Mouse (Mus musculus) cerebellum, postnatal 4 days (tissue): ENCODE data around the gene Selenom.

Experiments used
- DNase-seq, 2 experiments: peaks; one replicate each; pipeline ENCODE4 v3.0.0; 2022; ENCODE audit warnings: low spot score in 2 of 2, mixed read lengths in 1 of 2

The Selenom gene

GRCm38 (mm10) chr11:3514529-3515054 lies at the start of gene Selenom:
Selenom (plus strand) TSS chr11:3514684.
- DNase-seq, result peak; percentile 76 to 87

DNA sequence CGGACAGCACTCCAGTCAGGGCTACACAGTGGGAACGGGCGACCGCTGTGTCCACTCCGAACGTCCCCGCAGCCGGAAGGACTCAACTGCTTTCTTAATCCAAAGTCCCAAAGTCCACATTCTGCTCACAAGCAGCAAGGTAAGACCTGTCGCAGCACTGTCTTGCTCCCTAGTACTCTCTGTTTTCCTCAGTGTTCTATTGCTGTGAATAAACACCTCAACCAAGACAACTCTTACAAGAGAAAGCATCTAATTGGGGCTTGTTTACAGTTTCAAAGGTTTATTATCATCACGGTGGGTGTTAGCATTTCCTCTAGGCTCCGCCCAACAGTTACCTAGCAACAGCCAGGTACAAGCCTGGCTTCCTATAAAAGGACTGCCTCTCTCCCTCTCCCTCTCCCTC lies 43.0 kb upstream of the Selenom start:
- DNase-seq, result no peak

DNA sequence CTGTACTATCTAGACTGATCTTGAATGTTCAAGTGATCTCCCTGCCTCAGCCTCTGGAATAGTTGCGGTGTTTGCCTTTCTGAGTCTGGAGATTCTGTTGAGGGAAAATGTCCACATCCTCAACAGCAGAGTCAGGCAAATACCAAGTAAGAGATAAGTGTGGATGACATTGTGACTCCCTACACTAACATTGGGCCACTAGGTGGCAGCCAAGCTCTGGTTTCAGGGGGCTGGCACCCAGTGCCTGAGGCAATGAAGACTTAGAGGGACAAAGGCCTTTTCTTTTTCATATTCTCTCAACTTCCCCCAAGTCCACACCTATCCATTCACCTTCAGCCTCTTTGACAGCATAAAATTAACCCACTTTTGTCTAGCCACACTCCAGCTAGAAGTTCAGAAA lies 42.0 kb upstream of the Selenom start:
- DNase-seq, result peak; percentile 73 to 90

GRCm38 (mm10) chr11:3474480-3475115 lies 39.9 kb upstream of the Selenom start:
- no peak for DNase-seq

- no peak for DNase-seq
Observed at GRCm38 (mm10) chr11:3475489-3475888, 39.0 kb upstream of the Selenom start.

- no peak for DNase-seq
Observed at GRCm38 (mm10) chr11:3483980-3484642, 30.4 kb upstream of the Selenom start.

DNA sequence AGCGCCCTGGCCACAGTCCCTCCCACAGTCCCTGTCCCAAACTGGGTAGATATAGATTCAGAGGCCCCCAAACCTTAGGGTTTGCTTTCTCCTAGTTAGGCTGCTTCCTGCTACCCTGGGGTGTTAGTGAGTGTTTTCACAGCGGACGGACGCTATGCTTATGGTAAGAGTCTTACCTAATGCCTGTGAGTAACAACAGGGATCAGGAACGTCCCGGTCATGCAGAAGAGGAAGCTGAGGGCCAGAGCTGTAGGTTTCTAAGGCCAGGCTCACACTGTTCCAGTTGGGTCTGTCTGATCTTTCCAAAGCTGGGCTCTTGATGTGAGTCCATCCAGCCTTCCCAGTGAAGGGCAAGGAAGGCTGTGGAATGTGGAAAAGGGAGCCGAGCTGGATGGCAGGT lies 28.1 kb upstream of the Selenom start:
- no peak for DNase-seq

GRCm38 (mm10) chr11:3487952-3488570 lies 26.4 kb upstream of the Selenom start, which contains the start of gene Pla2g3:
Pla2g3 (plus strand) TSS chr11:3488284.
- peak in 1 of 2 experiments; percentile 16 for DNase-seq

DNA sequence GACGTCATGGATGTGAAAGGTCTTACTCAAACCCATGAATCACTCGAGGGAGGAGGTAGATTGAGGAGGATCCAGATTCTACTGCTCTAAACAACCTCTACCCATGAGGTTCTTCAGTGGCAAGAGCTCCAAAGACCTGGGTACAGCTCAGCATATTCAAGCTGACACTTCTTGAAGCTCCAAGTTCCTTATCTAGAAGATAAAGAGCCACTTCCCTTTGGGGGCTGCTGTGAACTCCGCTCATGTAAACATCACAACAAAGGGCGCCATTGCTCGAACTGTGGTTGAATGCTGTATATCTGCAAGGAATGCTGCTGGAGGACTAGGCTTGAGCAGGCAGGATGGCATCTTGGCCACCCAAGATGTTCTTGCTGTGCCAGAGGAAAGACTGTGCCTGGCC lies 25.4 kb upstream of the Selenom start:
- DNase-seq, result no peak

- no peak for DNase-seq
Observed at GRCm38 (mm10) chr11:3492748-3493147, 21.7 kb upstream of the Selenom start.

GRCm38 (mm10) chr11:3494857-3495256 lies 19.6 kb upstream of the Selenom start:
- no peak for DNase-seq

DNA sequence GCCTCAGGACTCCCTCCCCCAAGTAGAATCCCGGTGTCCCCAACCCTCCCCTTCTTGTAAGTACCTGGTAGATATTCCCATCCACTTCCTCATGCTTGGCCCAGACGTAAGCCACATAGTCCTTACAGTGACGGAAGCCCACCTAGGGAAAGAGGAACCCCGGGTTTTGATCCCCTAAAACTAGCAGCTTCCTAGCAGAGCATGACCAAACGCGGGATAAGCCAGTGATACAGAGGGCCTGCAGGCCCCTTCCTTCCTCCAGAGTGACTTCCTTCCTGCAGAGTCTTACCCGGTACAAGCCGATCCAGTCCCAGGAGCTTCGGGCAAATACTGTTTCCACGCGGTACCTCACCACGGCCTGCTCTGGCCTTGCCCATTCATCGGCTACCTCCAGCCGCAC lies 19.0 kb upstream of the Selenom start:
- no peak for DNase-seq

DNA sequence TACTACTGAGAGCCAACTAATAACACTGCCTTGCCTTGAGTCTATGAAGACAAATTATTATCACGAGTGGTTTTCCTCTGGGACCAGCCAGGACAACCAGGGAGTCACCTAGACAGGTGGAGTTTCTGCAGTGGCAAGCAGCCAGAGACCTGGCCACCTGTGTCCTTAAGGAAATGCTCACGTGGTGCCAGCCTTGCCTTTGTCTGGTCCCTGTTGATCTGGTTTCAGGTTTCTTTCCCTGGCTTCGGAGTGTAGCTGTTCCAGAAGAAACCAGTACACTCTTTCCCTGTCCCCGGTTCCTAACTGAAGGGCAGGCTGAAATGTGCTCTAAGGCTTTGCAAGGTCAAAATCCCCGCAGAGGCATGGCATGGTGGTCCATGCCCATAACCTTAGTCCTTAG lies 17.7 kb upstream of the Selenom start:
- no peak for DNase-seq

DNA sequence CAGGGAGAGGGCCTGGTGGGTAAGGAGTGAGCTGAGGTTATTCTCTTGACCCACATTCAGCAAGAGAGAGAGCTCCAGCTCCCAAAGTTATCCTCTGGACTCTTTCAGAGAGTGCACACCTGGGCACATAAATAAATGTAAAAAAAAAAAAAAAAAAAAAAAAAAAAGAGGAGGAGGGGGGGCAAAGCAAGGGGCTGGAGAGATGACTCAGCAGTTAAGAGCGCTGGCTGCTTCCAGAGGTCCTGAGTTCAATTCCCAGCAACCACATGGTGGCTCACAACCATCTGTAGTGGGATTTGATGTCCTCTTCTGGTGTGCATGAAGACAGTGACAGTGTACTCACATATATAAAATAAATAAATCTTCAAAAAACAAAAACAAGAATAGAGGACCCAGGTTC lies 17.2 kb upstream of the Selenom start:
- DNase-seq, result no peak

DNA sequence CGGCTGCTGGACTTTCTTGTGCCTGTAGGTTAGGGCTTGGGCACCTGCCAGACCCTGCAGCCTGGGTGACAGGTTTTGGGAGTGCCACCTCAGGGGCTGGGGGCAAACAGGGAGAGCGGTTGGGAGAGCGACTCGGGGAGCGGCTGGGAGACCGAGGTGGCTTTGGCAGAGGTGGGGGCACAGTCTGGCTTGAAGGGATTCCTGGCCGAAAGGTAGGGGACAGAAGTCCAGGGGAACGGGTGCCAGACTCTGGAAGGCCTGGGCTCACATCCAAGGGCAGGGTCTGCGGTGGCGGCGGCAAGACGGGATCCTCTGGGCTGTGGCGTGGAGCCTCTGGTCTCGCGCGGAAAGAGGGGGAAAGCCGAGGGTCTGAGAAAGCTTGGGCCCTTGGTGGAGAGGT lies 12.4 kb upstream of the Selenom start:
- DNase-seq, result no peak

DNA sequence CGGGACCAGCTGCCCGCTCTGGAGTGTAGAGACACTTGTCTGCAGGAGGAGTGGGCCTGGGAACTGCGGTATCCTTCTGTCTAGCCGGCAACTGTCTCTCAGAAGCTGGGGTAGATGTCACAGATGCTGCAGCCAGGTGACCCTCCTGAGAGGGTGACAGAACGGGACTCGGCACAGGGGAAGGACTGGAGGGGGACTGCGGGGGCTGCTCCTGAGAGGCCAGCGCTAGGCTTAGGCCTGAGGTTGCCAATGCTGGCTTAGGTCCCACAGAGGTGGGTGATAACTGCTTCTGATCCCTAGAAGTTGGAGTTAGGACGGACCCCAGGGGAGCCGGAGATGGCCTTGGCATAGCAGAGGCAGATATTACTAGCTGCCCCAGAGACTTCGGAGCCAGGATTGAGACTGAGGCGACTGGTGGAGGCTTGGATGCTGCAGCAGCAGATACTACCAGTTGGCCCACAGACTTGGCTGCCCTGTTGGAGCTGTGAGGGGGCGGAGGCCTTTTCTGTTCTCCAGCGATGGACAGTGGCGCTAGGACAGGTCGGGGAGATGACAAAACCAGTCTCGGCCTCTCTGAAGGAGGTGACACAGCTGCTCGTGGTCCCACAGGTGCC lies 11.9 kb upstream of the Selenom start:
- no peak for DNase-seq

GRCm38 (mm10) chr11:3503755-3504693 lies 10.5 kb upstream of the Selenom start:
- DNase-seq, result no peak

- DNase-seq, result no peak
Observed at GRCm38 (mm10) chr11:3508226-3508625, 6.3 kb upstream of the Selenom start.

GRCm38 (mm10) chr11:3509181-3510085 lies 5.1 kb upstream of the Selenom start:
- DNase-seq, result no peak

DNA sequence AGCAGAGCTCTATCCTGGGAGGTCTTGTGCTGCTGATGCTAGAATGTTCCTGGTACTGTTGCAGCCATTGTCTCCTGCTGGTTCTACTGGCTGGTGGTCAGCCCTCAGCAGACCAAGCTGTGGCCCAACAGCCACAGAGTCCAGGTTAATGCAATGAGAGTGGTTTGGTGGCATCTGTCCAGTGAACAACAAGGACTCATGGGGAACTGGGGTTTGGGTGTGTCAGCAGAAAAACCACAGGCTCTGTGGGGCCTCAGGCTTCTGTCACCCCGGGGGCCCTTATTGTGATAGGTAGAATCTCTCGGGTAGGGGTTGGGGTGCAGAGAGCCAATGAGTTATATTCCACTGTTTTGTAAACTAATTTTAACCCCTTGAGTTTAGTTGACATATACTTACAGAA lies 4.2 kb upstream of the Selenom start:
- DNase-seq, result no peak
